Mouse (Mus musculus) midbrain, postnatal 0 days (tissue): ENCODE results near the gene Caml. TPM values are rescaled to one million over a fixed set of nuclear protein-coding genes. Genes with fewer than 3 reads are reported as not detected.

Experiments used
- ATAC-seq: fragments of 200-750 bp; cut with Nextera tagmentation; 2 replicates; pipeline ENCODE4 v1.8.0; 2017; ENCODE audit warnings: moderate number of reproducible peaks, mild to moderate bottlenecking, moderate TSS enrichment, moderate library complexity; ENCODE audit not compliant: low FRiP score
- DNase-seq: peaks from one replicate; pipeline ENCODE4 v3.0.0-alpha.2; 2015; ENCODE audit warnings: low spot score
- H3K27ac ChIP-seq: fragments of 300-500 bp; sonication (generic); 2 replicates; pipeline ENCODE4 v1.5.1; 2014; ENCODE audit warnings: low read depth, mild to moderate bottlenecking, low read length, mixed read lengths
- H3K27me3 ChIP-seq: fragments of 300-500 bp; sonication (generic); 2 replicates; pipeline ENCODE4 v1.6.1; 2014; ENCODE audit warnings: low read length, control low read depth, mixed read lengths; ENCODE audit not compliant: insufficient read depth
- H3K36me3 ChIP-seq: fragments of 300-500 bp; sonication (generic); 2 replicates; pipeline ENCODE4 v1.6.1; 2014; ENCODE audit warnings: low read length, control low read depth, mixed read lengths; ENCODE audit not compliant: insufficient read depth
- H3K4me1 ChIP-seq: fragments of 300-500 bp; sonication (generic); 2 replicates; pipeline ENCODE4 v1.6.1; 2014; ENCODE audit warnings: mild to moderate bottlenecking, control low read depth, antibody characterized with exemption, low read length, mixed read lengths; ENCODE audit not compliant: insufficient read depth
- H3K4me2 ChIP-seq: fragments of 300-500 bp; sonication (generic); 2 replicates; pipeline ENCODE4 v1.6.1; 2014; ENCODE audit warnings: low read depth, mild to moderate bottlenecking, low read length, mixed read lengths; ENCODE audit not compliant: poor library complexity, severe bottlenecking
- H3K4me3 ChIP-seq: fragments of 300-500 bp; sonication (generic); 2 replicates; pipeline ENCODE4 v1.5.1; 2014; ENCODE audit warnings: low read depth, mild to moderate bottlenecking, low read length, moderate library complexity
- H3K9ac ChIP-seq: fragments of 300-500 bp; sonication (generic); replicated peaks from 2 replicates; pipeline ENCODE4 v1.6.1; 2014; ENCODE audit warnings: mild to moderate bottlenecking, low read length, moderate library complexity, mixed read lengths; ENCODE audit not compliant: poor library complexity, severe bottlenecking
- H3K9me3 ChIP-seq: fragments of 300-500 bp; sonication (generic); 2 replicates; pipeline ENCODE4 v1.6.1; 2016; ENCODE audit warnings: low read length, control low read depth
- CTCF ChIP-seq: IDR thresholded peaks from 2 replicates; pipeline ENCODE4 v1.5.1; 2016; ENCODE audit warnings: antibody characterized with exemption, mild to moderate bottlenecking
- WGBS: fragments of 180-500 bp; shearing (Covaris S2); extraction: QIAGEN DNeasy Blood & Tissue Kit; methylation state at CpG from one replicate; pipeline ENCODE4 v1.1.7; 2014; 5-methylcytosine and 5-hydroxymethylcytosine counted together
- polyA plus RNA-seq: library from polyadenylated mRNA; unstranded; fragments of >200 nt; fragmentation: Nextera tagmentation; extraction: Ambion mirVana; gene quantifications from 2 replicates; pipeline ENCODE4 v1.2.1, GENCODE M21; 2015
- total RNA-seq: library from RNA; depleted of rRNA; stranded (reverse); fragments of >200 nt; gene quantifications from 2 replicates; pipeline ENCODE4 v1.2.3, GENCODE M21; 2014

Caml gene
- total and polyA plus RNA-seq, 2 experiments from 2014 or later = 90.6 to 113 TPM

- peak within 1 kb of the TSS; percentile 62 for H3K4me2 ChIP-seq
- peak within 1 kb of the TSS; percentile 75 for H3K4me3 ChIP-seq
- H3K4me1 ChIP-seq = 0 out of 2 replicates have a peak, but pooled peaks cover 3% of the 10 kb centered on the region
- ATAC-seq (peak; percentile 88), DNase-seq (peak; percentile 78)
- peaks cover 29% of the 10 kb centered on the region for H3K36me3 ChIP-seq
- H3K27me3 ChIP-seq = no peaks in the 10 kb centered on the region
- H3K27ac ChIP-seq = peak within 1 kb of the TSS; percentile 74
- H3K9ac ChIP-seq = peak within 1 kb of the TSS; percentile 93
- WGBS = 10% methylated on average over 49 of the region's 51 CpGs
- no peak for TF ChIP-seq CTCF
- H3K9me3 ChIP-seq = no peaks in the 10 kb centered on the region
Observed at GRCm38 (mm10) chr13:55599566-55600540, 23.0 kb upstream of the Caml start, which contains the start of gene B4galt7. B4galt7 (plus strand) TSS chr13:55599896.

GRCm38 (mm10) chr13:55600657-55601056, 22.1 kb upstream of the Caml start:
- DNase-seq (peak; percentile 25), ATAC-seq (peak; percentile 34; the same call in 1 of the 2 replicates)
- H3K9me3 ChIP-seq = no peaks in the 10 kb centered on the region
- peaks cover 21% of the 10 kb centered on the region for H3K36me3 ChIP-seq
- peak overlapping the region; percentile 62 for H3K4me2 ChIP-seq
- peak overlapping the region; percentile 75 for H3K4me3 ChIP-seq
- TF ChIP-seq CTCF = no peak
- H3K27me3 ChIP-seq = no peaks in the 10 kb centered on the region
- H3K27ac ChIP-seq = peak overlapping the region; percentile 74; the same call in 1 of the 2 replicates
- 19% methylated on average over 9 of the region's 9 CpGs for WGBS
- 0 out of 2 replicates have a peak, but pooled peaks cover 3% of the 10 kb centered on the region for H3K4me1 ChIP-seq
- peak overlapping the region; percentile 93 for H3K9ac ChIP-seq

- Histone ChIP-seq H3K27me3 (no peaks in the 10 kb centered on the region), H3K4me1 (0 out of 2 replicates have a peak, but pooled peaks cover 3% of the 10 kb centered on the region), H3K36me3 (peaks cover 24% of the 10 kb centered on the region), H3K4me2 (no peak overlapping the region), H3K9ac (no peak overlapping the region), H3K9me3 (no peaks in the 10 kb centered on the region), H3K4me3 (no peak overlapping the region), H3K27ac (no peak overlapping the region)
- 4% methylated on average over 3 of the region's 3 CpGs for WGBS
- ATAC-seq = no peak
- DNase-seq = peak; percentile 87
- peak; percentile 96 for TF ChIP-seq CTCF
Observed at GRCm38 (mm10) chr13:55601611-55602010, 21.2 kb upstream of the Caml start.

- DNase-seq (no peak), ATAC-seq (no peak)
- no peak overlapping the region for H3K9ac ChIP-seq
- H3K4me1 ChIP-seq = no peaks in the 10 kb centered on the region
- H3K36me3 ChIP-seq = peaks cover 40% of the 10 kb centered on the region
- no peaks in the 10 kb centered on the region for H3K27me3 ChIP-seq
- H3K4me3 ChIP-seq = no peak overlapping the region
- H3K9me3 ChIP-seq = no peaks in the 10 kb centered on the region
- WGBS = 94% methylated on average over 3 of the region's 3 CpGs
- TF ChIP-seq CTCF = no peak
- H3K27ac ChIP-seq = no peak overlapping the region
- H3K4me2 ChIP-seq = no peak overlapping the region
Observed at GRCm38 (mm10) chr13:55604606-55605005, 18.2 kb upstream of the Caml start.

- Histone ChIP-seq H3K36me3 (peaks cover 46% of the 10 kb centered on the region), H3K4me3 (no peak overlapping the region), H3K27me3 (no peaks in the 10 kb centered on the region), H3K4me1 (no peaks in the 10 kb centered on the region), H3K27ac (no peak overlapping the region), H3K4me2 (no peak overlapping the region), H3K9ac (no peak overlapping the region), H3K9me3 (no peaks in the 10 kb centered on the region)
- DNase-seq = no peak
- 79% methylated on average over 10 of the region's 10 CpGs for WGBS
- no peak for ATAC-seq
- no peak for TF ChIP-seq CTCF
Observed at GRCm38 (mm10) chr13:55606899-55607623, 15.7 kb upstream of the Caml start.
